Mouse (Mus musculus) hindbrain, embryonic 13.5 days (tissue): ENCODE data around the gene Cnfn. TPM values are rescaled to one million over a fixed set of nuclear protein-coding genes. Genes with fewer than 3 reads are reported as not detected.

Source experiments
- ATAC-seq: fragments of 200-750 bp; cut with Nextera tagmentation; 2 replicates; pipeline ENCODE4 v1.8.0; 2017; ENCODE audit warnings: moderate TSS enrichment; ENCODE audit not compliant: low FRiP score
- H3K27ac ChIP-seq: fragments of 300-500 bp; sonication (generic); 2 replicates; pipeline ENCODE4 v1.5.1; 2015; ENCODE audit warnings: inconsistent platforms, mild to moderate bottlenecking, moderate library complexity
- H3K27me3 ChIP-seq: fragments of 300-500 bp; sonication (generic); 2 replicates; pipeline ENCODE4 v1.6.1; 2015; ENCODE audit warnings: mild to moderate bottlenecking, inconsistent platforms
- H3K36me3 ChIP-seq: fragments of 300-500 bp; sonication (generic); 2 replicates; pipeline ENCODE4 v1.6.1; 2015; ENCODE audit warnings: mild to moderate bottlenecking, inconsistent platforms
- H3K4me1 ChIP-seq: fragments of 300-500 bp; sonication (generic); replicated peaks from 2 replicates; pipeline ENCODE4 v1.6.1; 2015; ENCODE audit warnings: inconsistent platforms
- H3K4me2 ChIP-seq: fragments of 300-500 bp; sonication (generic); 2 replicates; pipeline ENCODE4 v1.6.1; 2015; ENCODE audit warnings: inconsistent platforms, mild to moderate bottlenecking, moderate library complexity
- H3K4me3 ChIP-seq: fragments of 300-500 bp; sonication (generic); 2 replicates; pipeline ENCODE4 v1.5.1; 2015; ENCODE audit warnings: mild to moderate bottlenecking, inconsistent platforms
- H3K9ac ChIP-seq: fragments of 300-500 bp; sonication (generic); 2 replicates; pipeline ENCODE4 v1.6.1; 2015; ENCODE audit warnings: mild to moderate bottlenecking, inconsistent platforms
- H3K9me3 ChIP-seq: fragments of 300-500 bp; sonication (generic); 2 replicates; pipeline ENCODE4 v1.6.1; 2016; ENCODE audit warnings: inconsistent platforms
- WGBS: fragments of 180-500 bp; shearing (Covaris S2); methylation state at CpG from one replicate; pipeline ENCODE4 v1.1.7; 2015; 5-methylcytosine and 5-hydroxymethylcytosine counted together
- polyA plus RNA-seq: library from polyadenylated mRNA; unstranded; fragments of >200 nt; fragmentation: Nextera tagmentation; extraction: Ambion mirVana; gene quantifications from 2 replicates; pipeline ENCODE4 v1.2.1, GENCODE M21; 2015

The Cnfn gene
- polyA plus RNA-seq, 1 experiment from 2014 or later, result not detected

GRCm38 (mm10) chr7:25396621-25397020, 27.1 kb upstream of the Cnfn start:
- Histone ChIP-seq H3K27ac (peak overlapping the region; percentile 64; the same call in 1 of the 2 replicates), H3K27me3 (no peaks in the 10 kb centered on the region), H3K4me1 (peaks cover 33% of the 10 kb centered on the region), H3K9me3 (no peaks in the 10 kb centered on the region), H3K4me3 (peak overlapping the region; percentile 58), H3K4me2 (peak overlapping the region; percentile 81), H3K36me3 (no peaks in the 10 kb centered on the region), H3K9ac (peak overlapping the region; percentile 60; the same call in 1 of the 2 replicates)
- 92% methylated on average over 14 of the region's 14 CpGs for WGBS
- no peak; the same call in 1 of the 2 replicates for ATAC-seq

DNA sequence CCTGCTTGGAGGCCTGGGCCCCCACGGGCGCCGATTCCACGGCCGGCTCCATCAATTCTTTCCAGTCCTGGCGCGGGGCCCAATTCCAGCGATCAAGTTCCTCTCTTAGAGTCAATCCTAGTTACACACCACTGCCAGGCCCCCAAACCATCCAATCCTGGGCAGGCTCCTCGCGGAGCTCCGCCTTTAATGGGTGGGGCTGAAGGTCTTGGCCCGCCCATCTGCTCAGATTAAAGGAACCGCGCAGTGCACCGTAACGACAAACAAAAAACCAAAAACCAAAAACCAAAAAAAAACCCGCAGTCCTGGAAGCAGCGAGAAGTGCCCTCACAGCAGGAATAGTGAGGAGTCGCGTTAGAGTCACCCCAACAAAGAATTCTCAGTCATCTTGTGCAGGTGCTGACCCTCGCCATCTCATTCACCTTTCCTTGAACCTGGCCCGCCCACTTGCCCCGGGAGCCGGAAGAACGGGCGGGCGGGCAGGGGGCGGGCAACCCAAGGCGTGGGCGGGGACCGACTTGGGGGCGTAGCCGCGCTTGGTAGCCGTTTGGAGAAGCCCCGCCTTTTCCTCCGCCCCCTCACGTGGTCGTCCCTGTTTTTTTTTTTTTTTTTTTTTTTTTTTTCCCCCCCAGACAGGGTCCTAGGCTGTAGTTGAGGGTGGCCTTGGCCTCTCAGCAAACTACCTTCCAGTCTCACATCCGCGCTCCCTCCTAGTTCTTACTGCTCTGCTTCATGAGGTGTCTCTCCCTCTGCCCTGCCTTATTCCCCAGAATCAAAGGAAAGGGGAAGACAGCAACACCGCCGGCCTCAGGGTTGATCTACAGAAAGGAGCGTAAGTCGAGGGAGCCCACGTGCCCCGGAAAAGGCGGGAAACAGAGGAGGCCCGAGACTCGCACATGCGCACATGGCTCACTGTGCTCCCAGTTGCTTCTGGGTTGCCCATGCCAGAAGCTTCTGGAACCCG, 26.3 kb upstream of the Cnfn start:
- Histone ChIP-seq H3K27ac (peak overlapping the region; percentile 81), H3K4me2 (peak overlapping the region; percentile 81), H3K4me3 (peak overlapping the region; percentile 58), H3K36me3 (no peaks in the 10 kb centered on the region), H3K9me3 (no peaks in the 10 kb centered on the region), H3K27me3 (no peaks in the 10 kb centered on the region), H3K4me1 (peaks cover 35% of the 10 kb centered on the region), H3K9ac (peak overlapping the region; percentile 82)
- peak; percentile 97 for ATAC-seq
- 6% methylated on average over 52 of the region's 52 CpGs for WGBS

GRCm38 (mm10) chr7:25395186-25395557, 25.6 kb upstream of the Cnfn start:
- Histone ChIP-seq H3K9me3 (no peaks in the 10 kb centered on the region), H3K36me3 (no peaks in the 10 kb centered on the region), H3K4me1 (peaks cover 42% of the 10 kb centered on the region), H3K4me2 (peak overlapping the region; percentile 81), H3K9ac (peak overlapping the region; percentile 82), H3K27ac (peak overlapping the region; percentile 81), H3K27me3 (no peaks in the 10 kb centered on the region), H3K4me3 (peak overlapping the region; percentile 58)
- ATAC-seq, result peak; percentile 76
- 1% methylated on average over 22 of the region's 22 CpGs for WGBS

GRCm38 (mm10) chr7:25394754-25395153, 25.2 kb upstream of the Cnfn start:
- peak overlapping the region; percentile 81 for H3K4me2 ChIP-seq
- no peak for ATAC-seq
- peak overlapping the region; percentile 58 for H3K4me3 ChIP-seq
- H3K27me3 ChIP-seq, result no peaks in the 10 kb centered on the region
- peak overlapping the region; percentile 81 for H3K27ac ChIP-seq
- H3K4me1 ChIP-seq, result peaks cover 46% of the 10 kb centered on the region
- no peaks in the 10 kb centered on the region for H3K36me3 ChIP-seq
- WGBS, result 16% methylated on average over 7 of the region's 7 CpGs
- peak overlapping the region; percentile 82 for H3K9ac ChIP-seq
- H3K9me3 ChIP-seq, result no peaks in the 10 kb centered on the region

DNA sequence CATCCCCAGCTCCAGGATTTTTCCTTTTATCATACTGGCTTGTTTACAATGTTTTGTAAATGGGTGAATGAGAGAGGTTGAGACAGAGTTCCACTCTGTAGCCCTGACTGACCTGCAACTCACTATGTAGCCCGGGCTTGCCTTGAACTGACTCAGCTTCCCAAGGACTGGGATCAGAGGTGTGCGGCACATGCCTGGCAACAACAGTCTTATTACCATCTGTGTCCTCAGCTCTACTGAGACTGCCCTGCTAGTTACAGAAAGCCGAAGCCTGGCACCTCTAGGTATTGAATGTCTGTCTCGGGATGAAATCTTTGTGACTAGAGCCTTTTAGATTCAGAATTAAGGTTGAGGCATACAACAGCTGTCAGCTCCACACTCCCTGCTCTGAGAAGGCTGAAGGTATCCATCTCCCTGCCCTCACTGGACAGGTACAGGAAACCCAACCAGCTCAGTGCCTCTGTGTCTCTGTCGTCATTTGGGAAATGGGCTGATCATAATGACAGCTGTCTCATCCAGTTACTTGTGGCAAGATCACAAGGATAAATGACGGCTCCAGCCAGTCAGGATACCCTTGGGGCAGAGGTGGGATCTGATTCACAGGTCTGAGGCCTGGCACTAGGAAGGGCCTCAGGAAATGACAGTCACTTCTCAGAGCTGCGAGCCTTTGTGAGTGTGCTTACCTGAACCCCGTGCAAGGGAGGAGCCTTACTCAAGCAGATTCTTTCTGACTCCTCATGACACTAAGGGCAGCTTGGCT, 24.1 kb upstream of the Cnfn start:
- no peaks in the 10 kb centered on the region for H3K27me3 ChIP-seq
- peaks cover 49% of the 10 kb centered on the region for H3K4me1 ChIP-seq
- H3K4me3 ChIP-seq, result peak overlapping the region; percentile 58
- ATAC-seq, result no peak
- H3K9me3 ChIP-seq, result no peaks in the 10 kb centered on the region
- no peak overlapping the region for H3K27ac ChIP-seq
- H3K4me2 ChIP-seq, result peak overlapping the region; percentile 81
- peak overlapping the region; percentile 55 for H3K9ac ChIP-seq
- H3K36me3 ChIP-seq, result peaks cover 5% of the 10 kb centered on the region; the same call in 1 of the 2 replicates
- WGBS, result 74% methylated on average over 8 of the region's 8 CpGs

- Histone ChIP-seq H3K27ac (no peak overlapping the region), H3K9me3 (no peaks in the 10 kb centered on the region), H3K4me3 (0 out of 2 replicates have a peak overlapping the region, but pooled peaks have one; percentile 58), H3K9ac (0 out of 2 replicates have a peak overlapping the region, but pooled peaks have one; percentile 43), H3K27me3 (no peaks in the 10 kb centered on the region), H3K36me3 (peaks cover 13% of the 10 kb centered on the region), H3K4me2 (peak overlapping the region; percentile 81; the same call in 1 of the 2 replicates), H3K4me1 (peaks cover 49% of the 10 kb centered on the region)
- no peak for ATAC-seq
- 42% methylated on average over 7 of the region's 7 CpGs for WGBS
Observed at GRCm38 (mm10) chr7:25392851-25393250, 23.3 kb upstream of the Cnfn start.

DNA sequence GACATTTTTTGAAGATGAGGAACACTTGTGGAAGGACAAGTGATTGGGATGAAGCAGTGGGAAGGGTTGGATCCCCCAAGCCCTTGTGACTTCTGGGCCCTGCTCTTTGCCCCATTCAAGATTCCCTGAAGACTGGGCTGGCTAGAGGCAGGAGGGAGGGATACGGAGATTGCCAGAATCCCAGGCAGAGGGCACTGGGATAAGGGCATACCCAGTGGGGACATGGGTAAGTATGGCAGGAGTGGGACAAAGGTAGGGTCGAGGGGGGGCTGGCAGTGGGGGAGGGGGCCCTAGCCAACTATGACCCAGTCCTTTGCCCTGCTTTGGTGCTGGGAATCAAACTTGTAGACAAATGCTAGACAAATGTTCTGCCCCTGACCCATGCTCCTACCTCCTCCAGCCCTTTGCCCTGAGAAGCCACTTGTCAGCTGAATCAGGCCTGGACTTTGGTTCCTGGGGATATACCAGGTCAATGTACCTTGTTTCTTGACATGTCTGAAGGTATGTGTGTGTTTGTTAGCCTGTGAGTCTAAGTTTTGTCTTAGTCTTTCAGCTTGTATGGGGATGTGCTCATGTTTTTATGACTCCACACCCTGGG, 22.4 kb upstream of the Cnfn start:
- no peaks in the 10 kb centered on the region for H3K9me3 ChIP-seq
- ATAC-seq, result no peak
- no peaks in the 10 kb centered on the region for H3K27me3 ChIP-seq
- peaks cover 22% of the 10 kb centered on the region for H3K36me3 ChIP-seq
- no peak overlapping the region for H3K9ac ChIP-seq
- H3K4me1 ChIP-seq, result peaks cover 49% of the 10 kb centered on the region
- H3K4me3 ChIP-seq, result no peak overlapping the region
- 74% methylated on average over 2 of the region's 2 CpGs for WGBS
- no peak overlapping the region for H3K27ac ChIP-seq
- no peak overlapping the region for H3K4me2 ChIP-seq

- Histone ChIP-seq H3K4me3 (no peak overlapping the region), H3K27me3 (no peaks in the 10 kb centered on the region), H3K27ac (no peak overlapping the region), H3K4me1 (peaks cover 51% of the 10 kb centered on the region), H3K4me2 (no peak overlapping the region), H3K9me3 (no peaks in the 10 kb centered on the region), H3K9ac (no peak overlapping the region; the same call in 1 of the 2 replicates), H3K36me3 (peaks cover 32% of the 10 kb centered on the region)
- WGBS, result 43% methylated on average over 2 of the region's 2 CpGs
- ATAC-seq, result no peak
Observed at GRCm38 (mm10) chr7:25390986-25391385, 21.5 kb upstream of the Cnfn start.

GRCm38 (mm10) chr7:25390054-25390770, 20.7 kb upstream of the Cnfn start:
- WGBS, result 49% methylated on average over 8 of the region's 8 CpGs
- H3K27ac ChIP-seq, result 0 out of 2 replicates have a peak overlapping the region, but pooled peaks have one; percentile 13
- no peak for ATAC-seq
- H3K36me3 ChIP-seq, result peaks cover 40% of the 10 kb centered on the region
- no peak overlapping the region for H3K4me2 ChIP-seq
- no peak overlapping the region for H3K4me3 ChIP-seq
- H3K27me3 ChIP-seq, result no peaks in the 10 kb centered on the region
- H3K4me1 ChIP-seq, result peaks cover 55% of the 10 kb centered on the region
- H3K9me3 ChIP-seq, result no peaks in the 10 kb centered on the region
- H3K9ac ChIP-seq, result peak overlapping the region; percentile 51

GRCm38 (mm10) chr7:25388916-25389315, 19.4 kb upstream of the Cnfn start:
- H3K27me3 ChIP-seq, result no peaks in the 10 kb centered on the region
- no peak overlapping the region; the same call in 1 of the 2 replicates for H3K9ac ChIP-seq
- H3K36me3 ChIP-seq, result peaks cover 53% of the 10 kb centered on the region
- 89% methylated on average over 7 of the region's 7 CpGs for WGBS
- no peaks in the 10 kb centered on the region for H3K9me3 ChIP-seq
- no peak for ATAC-seq
- peaks cover 45% of the 10 kb centered on the region for H3K4me1 ChIP-seq
- no peak overlapping the region for H3K4me2 ChIP-seq
- no peak overlapping the region for H3K27ac ChIP-seq
- H3K4me3 ChIP-seq, result no peak overlapping the region

DNA sequence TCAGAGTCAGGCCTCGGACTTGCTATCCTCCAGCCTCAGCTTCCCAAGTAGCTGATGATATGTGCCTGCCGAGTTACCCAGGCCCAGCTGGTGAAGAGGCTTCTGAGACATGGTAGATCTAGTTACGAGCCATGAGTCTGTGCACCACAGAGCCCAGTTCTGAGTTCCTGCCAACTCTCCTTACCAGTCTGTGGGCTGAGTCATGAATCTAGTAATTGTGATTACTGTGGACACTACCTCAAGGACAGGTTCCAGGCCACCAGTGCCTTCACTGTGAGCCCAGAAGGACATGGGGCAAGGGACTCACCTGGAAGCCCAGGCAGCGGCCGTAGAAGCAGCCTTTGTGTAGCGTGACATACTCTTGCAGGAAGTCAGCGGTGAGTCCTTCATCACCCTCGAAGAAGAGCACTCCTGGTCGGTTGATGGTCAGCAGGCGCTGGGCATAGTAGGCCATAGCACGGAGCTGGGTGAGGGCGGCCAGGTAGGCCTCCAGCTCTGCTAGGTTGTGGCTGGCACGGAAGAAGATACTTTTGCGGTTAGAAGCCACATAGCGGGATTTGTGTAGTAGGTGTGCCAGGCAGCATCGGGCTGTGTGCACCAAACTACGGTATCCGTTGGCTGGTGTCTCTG, 18.4 kb upstream of the Cnfn start:
- H3K9me3 ChIP-seq, result no peaks in the 10 kb centered on the region
- H3K36me3 ChIP-seq, result peaks cover 62% of the 10 kb centered on the region
- H3K27me3 ChIP-seq, result no peaks in the 10 kb centered on the region
- no peak overlapping the region for H3K4me3 ChIP-seq
- WGBS, result 91% methylated on average over 18 of the region's 18 CpGs
- H3K9ac ChIP-seq, result no peak overlapping the region
- no peak for ATAC-seq
- H3K27ac ChIP-seq, result no peak overlapping the region
- H3K4me1 ChIP-seq, result peaks cover 35% of the 10 kb centered on the region
- no peak overlapping the region for H3K4me2 ChIP-seq
